Mouse (Mus musculus) lung, embryonic 14.5 days (tissue): ENCODE results near the gene Olfr1126. TPM values are rescaled to one million over a fixed set of nuclear protein-coding genes. Genes with fewer than 3 reads are reported as not detected.
"Not testable (repeated sequence)": the region's sequence is repeated elsewhere in the genome, so short reads cannot be mapped to it uniquely, and the experiment has no call there.

Source experiments
- ATAC-seq: fragments of 200-750 bp; cut with Nextera tagmentation; 2 replicates; pipeline ENCODE4 v1.8.0; 2017; ENCODE audit warnings: mild to moderate bottlenecking, moderate TSS enrichment, moderate library complexity; ENCODE audit not compliant: insufficient read depth
- DNase-seq: peaks from one replicate; pipeline ENCODE4 v3.0.0-alpha.2; 2015
- H3K27ac ChIP-seq: fragments of 300-500 bp; sonication (generic); 2 replicates; pipeline ENCODE4 v1.5.1; 2014; ENCODE audit warnings: low read depth, mild to moderate bottlenecking, moderate library complexity
- H3K27me3 ChIP-seq: fragments of 300-500 bp; sonication (generic); 2 replicates; pipeline ENCODE4 v1.6.1; 2014; ENCODE audit warnings: low read length, control low read depth; ENCODE audit not compliant: insufficient read depth
- H3K36me3 ChIP-seq: fragments of 300-500 bp; sonication (generic); 2 replicates; pipeline ENCODE4 v1.6.1; 2014; ENCODE audit warnings: control low read depth; ENCODE audit not compliant: insufficient read depth
- H3K4me1 ChIP-seq: fragments of 300-500 bp; sonication (generic); 2 replicates; pipeline ENCODE4 v1.6.1; 2014; ENCODE audit warnings: antibody characterized with exemption, control low read depth; ENCODE audit not compliant: insufficient read depth
- H3K4me2 ChIP-seq: fragments of 300-500 bp; sonication (generic); 2 replicates; pipeline ENCODE4 v1.6.1; 2014; ENCODE audit warnings: mild to moderate bottlenecking
- H3K4me3 ChIP-seq: fragments of 300-500 bp; sonication (generic); 2 replicates; pipeline ENCODE4 v1.5.1; 2014; ENCODE audit warnings: low read depth, low read length
- H3K9ac ChIP-seq: fragments of 300-500 bp; sonication (generic); 2 replicates; pipeline ENCODE4 v1.6.1; 2014
- H3K9me3 ChIP-seq: fragments of 300-500 bp; sonication (generic); 2 replicates; pipeline ENCODE4 v1.6.1; 2016; ENCODE audit warnings: low read depth, low read length, control low read depth
- CTCF ChIP-seq: IDR thresholded peaks from 2 replicates; pipeline ENCODE4 v1.5.1; 2016; ENCODE audit warnings: antibody characterized with exemption, low read depth
- WGBS: fragments of 180-500 bp; shearing (Covaris S2); extraction: QIAGEN DNeasy Blood & Tissue Kit; methylation state at CpG from one replicate; pipeline ENCODE4 v1.1.7; 2014; 5-methylcytosine and 5-hydroxymethylcytosine counted together
- polyA plus RNA-seq: library from polyadenylated mRNA; unstranded; fragments of >200 nt; fragmentation: Nextera tagmentation; extraction: Ambion mirVana; gene quantifications from 2 replicates; pipeline ENCODE4 v1.2.1, GENCODE M21; 2014

The Olfr1126 gene
- not detected in 2 replicates for polyA plus RNA-seq

- H3K9me3 ChIP-seq, result no peaks in the 10 kb centered on the region
- H3K4me2 ChIP-seq, result no peak within 1 kb of the TSS
- ATAC-seq (no peak), DNase-seq (no peak)
- no peak for TF ChIP-seq CTCF
- H3K27ac ChIP-seq, result no peak within 1 kb of the TSS
- no peaks in the 10 kb centered on the region for H3K36me3 ChIP-seq
- H3K9ac ChIP-seq, result no peak within 1 kb of the TSS
- no peak within 1 kb of the TSS for H3K4me3 ChIP-seq
- H3K27me3 ChIP-seq, result no peaks in the 10 kb centered on the region
- H3K4me1 ChIP-seq, result no peaks in the 10 kb centered on the region
Measured at GRCm38 (mm10) chr2:87453662-87454061, at the start of gene Olfr1126. Olfr1126 (plus strand) TSS chr2:87453962.

DNA sequence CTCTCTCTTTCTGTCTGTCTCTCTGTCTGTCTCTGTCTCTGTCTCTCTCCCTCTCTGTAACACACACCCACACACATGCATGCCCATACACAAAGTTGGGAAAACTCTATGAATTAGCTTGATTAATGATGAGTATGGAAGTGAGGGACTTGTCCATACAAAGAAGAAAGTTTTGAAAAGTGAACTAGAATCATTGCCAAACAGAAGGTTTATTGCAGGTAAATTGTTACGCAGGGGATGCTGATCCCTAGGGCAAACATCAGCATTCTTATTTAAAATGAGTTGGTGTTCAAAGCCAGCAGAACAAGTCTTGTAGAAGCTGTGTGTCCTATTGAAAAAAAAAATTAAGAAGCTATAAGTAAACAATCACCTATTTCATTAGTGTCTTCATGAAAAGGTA lies 37.4 kb upstream of the Olfr1126 start, which contains the start of gene Olfr1123:
Olfr1123 (plus strand) TSS at position 301 of the 400 bp plus-strand sequence.
- no peak within 1 kb of the TSS for H3K27ac ChIP-seq
- no peaks in the 10 kb centered on the region for H3K9me3 ChIP-seq
- no peak for DNase-seq
- H3K4me3 ChIP-seq, result no peak within 1 kb of the TSS
- no peak within 1 kb of the TSS for H3K9ac ChIP-seq
- no peaks in the 10 kb centered on the region for H3K36me3 ChIP-seq
- no peak for ATAC-seq
- H3K4me1 ChIP-seq, result no peaks in the 10 kb centered on the region
- no peak for TF ChIP-seq CTCF
- 91% methylated on average over 1 of the region's 1 CpGs for WGBS
- H3K4me2 ChIP-seq, result no peak within 1 kb of the TSS
- no peaks in the 10 kb centered on the region for H3K27me3 ChIP-seq

DNA sequence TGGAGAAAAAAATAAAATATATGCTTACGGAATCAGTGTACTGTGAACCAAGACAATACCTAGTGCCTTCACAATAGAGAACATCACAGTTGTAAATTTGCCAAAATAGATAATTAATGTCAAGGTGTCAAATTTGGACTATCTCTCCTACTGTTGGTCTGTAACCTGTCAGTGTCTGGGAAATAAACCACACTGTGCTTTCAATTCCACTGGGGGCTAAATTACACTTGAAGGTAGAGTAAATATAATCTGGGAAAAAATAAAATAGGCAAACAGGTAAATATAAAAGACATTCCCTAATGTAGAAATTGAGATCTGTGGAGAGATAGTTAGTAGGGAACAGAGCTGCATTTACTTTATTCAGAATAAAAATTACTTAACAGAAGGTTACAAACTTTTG lies 23.8 kb upstream of the Olfr1126 start, which contains the start of gene Olfr1124:
Olfr1124 (plus strand) TSS at position 301 of the 400 bp plus-strand sequence.
- no peak for TF ChIP-seq CTCF
- Histone ChIP-seq H3K4me3 (no peak within 1 kb of the TSS), H3K36me3 (no peaks in the 10 kb centered on the region), H3K4me1 (no peaks in the 10 kb centered on the region), H3K4me2 (no peak within 1 kb of the TSS), H3K27me3 (no peaks in the 10 kb centered on the region), H3K9me3 (no peaks in the 10 kb centered on the region), H3K27ac (no peak within 1 kb of the TSS), H3K9ac (no peak within 1 kb of the TSS)
- 90% methylated on average over 1 of the region's 1 CpGs for WGBS
- ATAC-seq, result no peak
- DNase-seq, result no peak

GRCm38 (mm10) chr2:87437731-87438130 lies 16.0 kb upstream of the Olfr1126 start:
- Histone ChIP-seq H3K27ac (no peak overlapping the region), H3K36me3 (no peaks in the 10 kb centered on the region), H3K4me1 (no peaks in the 10 kb centered on the region), H3K9ac (no peak overlapping the region), H3K9me3 (no peaks in the 10 kb centered on the region), H3K4me3 (no peak overlapping the region), H3K27me3 (no peaks in the 10 kb centered on the region), H3K4me2 (no peak overlapping the region)
- 88% methylated on average over 16 of the region's 16 CpGs for WGBS
- TF ChIP-seq CTCF, result no peak
- no peak for DNase-seq
- ATAC-seq, result no peak

DNA sequence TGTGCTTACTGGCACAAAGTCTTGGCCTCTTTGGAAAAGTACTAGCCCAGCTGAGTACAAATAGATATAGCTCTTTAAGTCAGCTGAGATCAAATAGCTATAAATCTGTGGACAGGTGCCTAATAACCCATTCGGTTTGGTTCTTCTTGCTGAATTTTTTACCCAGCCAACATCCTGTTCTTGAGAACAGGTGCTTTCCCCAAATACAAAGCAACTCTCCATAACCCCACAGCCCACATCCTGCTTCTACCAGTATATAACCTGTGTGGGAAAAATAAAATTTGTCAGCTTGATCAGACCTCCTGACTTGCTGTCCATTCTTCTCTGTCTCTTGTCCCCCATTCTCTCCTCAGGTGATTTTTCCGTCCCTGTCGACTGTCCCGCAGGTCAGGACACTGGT lies 8.0 kb downstream of the Olfr1126 start:
- H3K9ac ChIP-seq, result no peak overlapping the region
- no peak for DNase-seq
- no peaks in the 10 kb centered on the region for H3K27me3 ChIP-seq
- no peaks in the 10 kb centered on the region for H3K9me3 ChIP-seq
- no peak for TF ChIP-seq CTCF
- H3K4me3 ChIP-seq, result no peak overlapping the region
- WGBS, result 90% methylated on average over 4 of the region's 4 CpGs
- no peak for ATAC-seq
- H3K27ac ChIP-seq, result no peak overlapping the region
- H3K36me3 ChIP-seq, result no peaks in the 10 kb centered on the region
- H3K4me1 ChIP-seq, result no peaks in the 10 kb centered on the region
- no peak overlapping the region for H3K4me2 ChIP-seq

DNA sequence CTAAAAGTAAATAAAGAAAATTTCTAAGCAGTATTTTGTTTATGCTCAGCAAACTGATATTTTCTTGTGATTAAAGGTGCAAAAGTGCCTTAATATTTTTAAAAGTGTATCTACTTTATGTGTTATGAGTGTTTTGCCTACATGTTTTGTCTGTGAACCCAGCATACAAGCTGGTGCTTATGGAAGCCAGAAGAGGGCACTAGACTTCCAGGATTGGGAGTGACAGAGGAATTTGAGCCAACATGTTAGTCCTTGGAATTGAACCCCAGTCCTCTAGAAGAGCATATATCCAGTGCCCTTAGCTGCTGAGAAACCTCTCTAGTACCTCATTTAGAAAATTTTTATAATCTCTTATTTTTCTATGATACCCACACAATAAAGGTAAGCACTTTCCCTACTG lies 26.4 kb downstream of the Olfr1126 start:
- TF ChIP-seq CTCF, result no peak
- Histone ChIP-seq H3K4me2 (no peak overlapping the region), H3K36me3 (no peaks in the 10 kb centered on the region), H3K27me3 (no peaks in the 10 kb centered on the region), H3K9ac (no peak overlapping the region), H3K9me3 (no peaks in the 10 kb centered on the region), H3K4me1 (no peaks in the 10 kb centered on the region), H3K27ac (no peak overlapping the region), H3K4me3 (no peak overlapping the region)
- DNase-seq (no peak), ATAC-seq (no peak)

GRCm38 (mm10) chr2:87481158-87481557 lies 27.4 kb downstream of the Olfr1126 start:
- TF ChIP-seq CTCF, result no peak
- no peak for DNase-seq
- H3K9me3 ChIP-seq, result no peaks in the 10 kb centered on the region
- H3K4me1 ChIP-seq, result no peaks in the 10 kb centered on the region
- H3K36me3 ChIP-seq, result no peaks in the 10 kb centered on the region
- no peak overlapping the region for H3K4me3 ChIP-seq
- H3K27me3 ChIP-seq, result no peaks in the 10 kb centered on the region
- no peak overlapping the region for H3K27ac ChIP-seq
- no peak overlapping the region for H3K4me2 ChIP-seq
- WGBS, result 73% methylated on average over 4 of the region's 4 CpGs
- no peak for ATAC-seq
- no peak overlapping the region for H3K9ac ChIP-seq

- no peak overlapping the region for H3K27ac ChIP-seq
- H3K9me3 ChIP-seq, result no peaks in the 10 kb centered on the region
- H3K4me3 ChIP-seq, result no peak overlapping the region
- H3K4me1 ChIP-seq, result no peaks in the 10 kb centered on the region
- no peak overlapping the region for H3K4me2 ChIP-seq
- no peaks in the 10 kb centered on the region for H3K36me3 ChIP-seq
- no peak overlapping the region for H3K9ac ChIP-seq
- ATAC-seq (no peak), DNase-seq (no peak)
- no peak for TF ChIP-seq CTCF
- no peaks in the 10 kb centered on the region for H3K27me3 ChIP-seq
- WGBS, result 79% methylated on average over 2 of the region's 2 CpGs
Measured at GRCm38 (mm10) chr2:87482276-87482675, 28.5 kb downstream of the Olfr1126 start.

DNA sequence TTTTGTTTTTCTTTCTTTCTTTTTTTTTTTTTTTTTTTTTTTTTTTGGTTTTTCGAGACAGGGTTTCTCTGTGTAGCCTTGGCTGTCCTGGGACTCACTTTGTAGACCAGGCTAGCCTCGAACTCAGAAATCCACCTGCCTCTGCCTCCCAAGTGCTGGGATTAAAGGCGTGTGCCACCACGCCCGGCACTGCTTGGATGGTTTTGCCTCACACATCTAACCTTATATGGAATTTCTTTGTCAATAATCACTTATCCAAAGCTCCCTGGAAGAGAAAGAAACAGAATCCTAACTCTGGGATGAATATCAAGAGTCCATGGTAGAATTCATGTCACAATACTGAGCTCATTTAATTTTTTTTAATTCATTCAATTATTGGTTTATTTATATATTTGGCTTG lies 43.2 kb downstream of the Olfr1126 start, which contains the start of gene Pramel7:
Pramel7 (minus strand) TSS at position 101 of the 400 bp plus-strand sequence.
- not testable (repeated sequence) for H3K4me2 ChIP-seq, H3K9ac ChIP-seq, H3K9me3 ChIP-seq, ATAC-seq, DNase-seq, H3K4me3 ChIP-seq, H3K4me1 ChIP-seq, H3K27me3 ChIP-seq, H3K27ac ChIP-seq, H3K36me3 ChIP-seq
- 91% methylated on average over 3 of the region's 5 CpGs for WGBS
